Mouse (Mus musculus): ENCODE measurements around the gene Pax7.

DNA sequence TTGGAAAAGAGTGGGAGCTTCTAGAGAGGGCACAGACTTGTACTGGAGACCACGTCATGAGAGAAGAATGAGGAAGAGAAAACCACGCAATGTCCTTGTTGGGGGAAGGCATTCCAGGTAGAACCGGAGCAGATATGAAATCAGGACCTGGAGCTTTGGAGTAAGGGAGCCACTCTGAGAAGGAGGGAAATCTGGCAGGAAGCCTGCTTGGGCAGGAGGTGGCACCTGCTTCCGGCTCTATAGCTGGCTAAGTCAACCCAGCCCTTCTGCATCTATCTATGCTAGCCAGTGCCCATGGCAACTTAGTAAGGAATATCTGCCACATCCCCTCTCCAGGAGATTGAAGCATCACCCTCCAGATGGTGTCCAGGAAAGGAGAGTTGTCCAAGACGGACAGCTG is 127.3 kb downstream of the Pax7 start:
- no peak for TF ChIP-seq CTCF (IDR thresholded peaks at IDR 0.05 in 2 of 3, conservative IDR thresholded peaks at IDR 0.05 in 1 of 3; ENCODE audit: control insufficient read depth in 1 of 3, insufficient read depth in 1 of 3, low read depth in 2 of 3, low read length in 3 of 3, poor library complexity in 1 of 3, severe bottlenecking in 1 of 3)
- TF ChIP-seq POLR2A (IDR thresholded peaks at IDR 0.05; ENCODE audit: control insufficient read depth in 1 of 2, insufficient read depth in 1 of 2, low read depth in 1 of 2, low read length in 2 of 2, poor library complexity in 1 of 2), result no peak
- no peak for TF ChIP-seq UBTF (IDR thresholded peaks at IDR 0.05; ENCODE audit: borderline replicate concordance, insufficient read depth, low read depth, low read length)
- TF ChIP-seq MYC (IDR thresholded peaks at IDR 0.05; ENCODE audit: low read depth, low read length), result no peak
- no peak for TF ChIP-seq GATA1 (IDR thresholded peaks at IDR 0.05; ENCODE audit: low read depth, low read length)
- no peak for TF ChIP-seq USF1 (IDR thresholded peaks at IDR 0.05; ENCODE audit: low read depth, low read length)
- no peak for TF ChIP-seq MEF2A (IDR thresholded peaks at IDR 0.05; ENCODE audit: extremely low read depth, insufficient replicate concordance, low read depth, low read length, poor library complexity, severe bottlenecking)
